Mouse (Mus musculus): ENCODE results near the gene Atp13a1.

The Atp13a1 gene

GRCm38 (mm10) chr8:69790773-69791367 is at the start of gene Atp13a1, which contains the start of gene Zfp866:
Gene Atp13a1, plus strand, starts transcription at chr8:69791163.
Gene Zfp866, minus strand, starts transcription at chr8:69791178.
- peak; percentile 90 to 92 for DNase-seq

DNA sequence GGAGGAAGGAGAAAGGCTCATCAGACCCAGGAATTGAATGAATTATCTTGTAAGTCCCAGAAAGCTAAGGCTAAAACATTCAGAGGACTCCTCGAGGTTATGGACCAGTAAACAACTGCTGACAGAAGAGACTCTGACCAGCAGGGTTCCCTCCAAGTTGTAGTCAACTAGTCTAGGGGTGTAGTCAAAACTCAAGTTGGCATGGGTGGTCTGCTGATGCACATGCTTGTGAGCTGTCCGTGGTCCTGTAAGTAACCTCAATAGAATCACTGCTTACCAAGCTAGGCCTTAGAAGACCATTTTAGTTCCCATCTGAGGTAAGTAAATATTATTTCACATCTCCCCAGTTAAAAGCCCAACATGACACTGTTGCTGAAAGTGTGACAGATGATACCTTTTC is 49.7 kb upstream of the Atp13a1 start:
- DNase-seq, result no peak

DNA sequence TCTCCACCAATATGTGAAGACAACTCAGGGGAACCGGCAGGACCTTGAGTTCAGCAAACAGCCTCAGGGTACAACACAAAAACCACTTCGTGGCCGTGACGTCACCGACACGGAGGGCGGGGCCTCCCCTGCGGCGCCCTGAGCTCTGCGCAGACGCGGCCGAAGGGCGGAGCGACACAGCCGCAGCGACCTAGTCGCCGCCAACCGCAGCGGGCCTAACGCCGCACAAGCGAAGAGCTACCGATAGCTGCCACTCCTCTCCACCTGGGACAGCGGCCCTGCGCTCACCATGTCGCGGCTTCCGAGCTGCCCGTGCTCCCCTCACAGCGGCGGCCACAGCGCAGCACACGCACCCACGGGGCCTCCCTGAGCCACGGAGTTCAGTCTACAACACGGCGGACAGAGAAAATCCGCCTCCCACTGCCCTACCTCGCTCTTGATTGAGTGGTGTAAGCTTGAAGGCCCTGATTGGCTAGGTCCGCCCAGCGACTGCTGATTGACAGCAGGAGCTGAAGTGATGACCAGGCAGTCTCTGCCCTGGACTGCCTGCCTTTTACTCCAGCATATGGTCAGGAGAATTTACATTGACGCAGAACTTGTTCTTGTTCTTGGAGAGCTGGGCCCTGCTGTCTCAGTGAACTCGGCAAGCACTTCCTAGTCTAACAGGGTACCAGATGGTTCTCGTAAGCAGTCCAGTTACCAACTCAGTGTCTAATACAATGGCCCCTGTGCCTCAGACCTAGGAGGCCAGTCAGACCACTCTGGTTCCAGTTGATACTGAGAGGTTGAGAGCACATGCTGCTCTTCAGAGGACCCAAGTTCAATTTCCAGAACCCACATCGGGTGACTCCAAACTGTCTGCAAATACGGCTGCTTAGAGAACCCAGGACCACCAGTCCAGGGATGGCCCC is 41.2 kb upstream of the Atp13a1 start, which contains the start of gene Zfp963:
TSS of gene Zfp963 (minus strand) at position 427 of the 911 bp plus-strand sequence.
- DNase-seq, result peak; percentile 97

- DNase-seq, result no peak
Observed at GRCm38 (mm10) chr8:69752437-69752836, 38.5 kb upstream of the Atp13a1 start.

- no peak for DNase-seq
Observed at GRCm38 (mm10) chr8:69758316-69758715, 32.6 kb upstream of the Atp13a1 start.

- no peak for DNase-seq
Observed at GRCm38 (mm10) chr8:69761814-69762445, 29.0 kb upstream of the Atp13a1 start.

DNA sequence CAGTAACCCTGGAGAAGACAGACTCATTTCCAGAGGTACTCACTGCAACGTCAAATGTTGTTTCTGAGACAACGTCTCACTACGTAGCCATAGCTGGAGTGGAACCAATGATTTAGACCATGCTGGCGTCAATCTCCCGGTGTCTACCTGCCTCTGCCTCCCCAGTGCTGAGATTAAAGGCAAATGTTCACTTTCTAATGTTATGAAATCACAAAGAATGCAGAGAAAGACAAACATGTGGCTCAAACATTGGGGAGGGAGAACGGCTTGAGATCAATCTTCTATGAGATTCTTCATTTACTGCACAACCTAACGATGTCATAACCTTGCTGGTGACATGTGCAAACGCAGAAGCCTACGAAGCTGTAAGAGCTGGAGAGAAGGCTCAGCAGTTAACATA is 19.7 kb upstream of the Atp13a1 start:
- DNase-seq, result no peak

- no peak for DNase-seq
Observed at GRCm38 (mm10) chr8:69772106-69772505, 18.9 kb upstream of the Atp13a1 start.

DNA sequence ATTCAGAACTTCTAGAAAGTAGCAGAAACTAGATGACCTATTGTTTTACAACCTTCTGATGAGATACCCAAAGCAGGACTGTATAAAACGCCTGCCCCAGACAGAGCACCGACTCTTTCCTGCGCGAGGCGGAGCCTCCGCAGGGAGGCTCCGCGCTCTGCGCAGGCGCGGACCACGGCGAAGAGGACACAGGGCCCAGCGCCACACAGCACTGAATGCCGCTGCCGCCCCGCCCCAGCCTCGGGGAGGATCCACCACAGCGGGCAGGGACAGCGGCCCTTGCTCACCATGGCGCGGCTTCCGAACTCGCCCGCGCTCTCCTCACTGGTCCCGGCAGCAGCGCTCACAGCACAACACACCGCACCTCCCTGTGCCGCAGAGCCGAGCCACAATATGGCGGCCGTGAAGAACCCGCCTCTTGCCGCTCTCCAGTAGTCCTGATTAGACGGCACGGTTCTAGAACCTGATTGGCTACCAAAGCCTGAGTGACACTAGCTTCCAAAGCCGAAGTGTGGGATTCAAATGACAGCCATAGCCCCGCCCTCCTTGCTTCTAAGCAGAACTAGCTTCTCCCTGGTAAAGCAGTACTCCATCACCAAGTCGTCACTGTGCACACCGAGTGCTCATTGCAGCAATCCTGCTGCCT is 16.3 kb upstream of the Atp13a1 start, which contains the start of gene Gm20422:
TSS of gene Gm20422 (minus strand) at position 384 of the 646 bp plus-strand sequence.
- DNase-seq, result peak; percentile 91 to 94

GRCm38 (mm10) chr8:69775149-69775534 is 15.8 kb upstream of the Atp13a1 start:
- DNase-seq, result no peak

DNA sequence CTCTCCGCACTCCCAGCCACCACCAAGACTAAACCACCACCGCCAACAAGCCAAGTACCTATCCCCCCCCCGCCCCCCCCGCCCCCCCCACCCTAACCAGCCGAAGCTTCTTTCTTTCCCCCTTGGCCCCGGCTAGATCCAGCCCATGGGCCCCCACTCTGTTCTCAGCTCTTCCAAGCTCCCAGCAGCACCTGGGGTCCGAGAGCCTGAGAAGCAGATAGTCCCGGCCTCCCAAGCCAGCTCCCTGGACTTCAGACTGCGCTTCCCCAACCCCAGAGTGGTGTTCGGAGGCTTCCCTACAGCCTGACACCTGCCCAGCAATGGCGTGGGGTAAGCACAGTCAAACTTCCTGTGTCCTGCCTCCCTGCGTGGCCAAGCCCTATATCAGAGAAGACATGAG is 13.9 kb upstream of the Atp13a1 start:
- no peak for DNase-seq

DNA sequence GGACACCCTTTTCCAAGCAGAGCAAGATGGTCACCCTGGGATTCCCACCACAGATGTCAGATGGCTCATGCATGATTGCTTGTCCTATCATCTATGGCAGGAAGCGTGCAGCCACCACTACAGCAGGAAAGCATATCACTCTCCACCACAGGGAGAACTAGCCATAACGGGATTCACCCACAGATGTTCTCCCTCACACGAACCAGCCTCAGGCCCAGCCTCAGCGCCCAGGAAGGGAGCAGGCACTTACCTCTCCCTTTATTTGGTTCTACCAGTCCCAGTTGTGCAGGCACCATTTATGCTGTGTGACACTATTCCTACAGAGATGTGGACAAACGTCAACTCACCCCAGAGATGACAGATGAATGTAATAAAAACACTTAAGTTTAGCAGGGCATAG is 1.9 kb upstream of the Atp13a1 start:
- no peak for DNase-seq

- DNase-seq, result no peak
Observed at GRCm38 (mm10) chr8:69789731-69790130, 1.2 kb upstream of the Atp13a1 start.

- no peak for DNase-seq
Observed at GRCm38 (mm10) chr8:69790364-69790763, 599 bp upstream of the Atp13a1 start.

- peak in 1 of 2 experiments; percentile 37 for DNase-seq
Observed at GRCm38 (mm10) chr8:69791415-69792068, 579 bp downstream of the Atp13a1 start.

DNA sequence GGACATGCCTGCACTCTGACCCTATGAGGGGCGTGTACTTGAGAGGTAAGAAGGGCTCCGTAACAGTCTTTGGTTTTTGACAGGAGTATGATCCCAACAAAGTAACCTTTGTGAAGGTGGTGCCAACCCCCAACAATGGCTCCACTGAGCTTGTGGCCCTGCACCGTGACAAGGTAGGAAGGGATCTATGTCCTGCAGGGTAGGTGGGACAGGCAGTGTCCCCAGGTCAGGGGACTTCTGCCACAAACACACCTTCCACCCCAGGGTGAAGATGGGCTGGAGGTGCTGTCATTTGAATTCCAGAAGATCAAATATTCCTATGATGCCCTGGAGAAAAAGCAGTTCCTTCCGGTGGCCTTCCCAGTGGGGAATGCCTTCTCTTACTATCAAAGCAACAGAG is 2.7 kb downstream of the Atp13a1 start:
- no peak for DNase-seq

GRCm38 (mm10) chr8:69794096-69794495 is 3.1 kb downstream of the Atp13a1 start:
- DNase-seq, result no peak

DNA sequence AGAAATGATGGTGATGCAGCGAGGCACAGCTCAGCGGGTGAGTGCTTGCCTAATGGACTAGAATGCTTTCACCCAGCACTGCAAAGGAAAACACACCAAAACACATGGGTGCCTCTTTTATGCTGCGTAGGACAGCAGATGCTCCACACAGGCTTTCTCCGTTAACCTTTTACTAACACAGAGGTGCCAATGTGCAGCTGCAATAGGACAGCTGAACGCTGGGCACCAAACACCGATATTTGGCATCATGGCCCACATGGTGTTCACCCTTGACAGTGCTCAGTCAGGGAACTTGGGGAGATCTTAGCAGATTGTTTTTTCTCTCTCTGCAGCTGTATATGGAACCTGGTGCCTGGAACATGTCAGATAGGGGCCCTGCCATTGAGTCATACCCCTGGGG is 3.9 kb downstream of the Atp13a1 start:
- DNase-seq, result no peak

- no peak for DNase-seq
Observed at GRCm38 (mm10) chr8:69796721-69797345, 5.9 kb downstream of the Atp13a1 start.

DNA sequence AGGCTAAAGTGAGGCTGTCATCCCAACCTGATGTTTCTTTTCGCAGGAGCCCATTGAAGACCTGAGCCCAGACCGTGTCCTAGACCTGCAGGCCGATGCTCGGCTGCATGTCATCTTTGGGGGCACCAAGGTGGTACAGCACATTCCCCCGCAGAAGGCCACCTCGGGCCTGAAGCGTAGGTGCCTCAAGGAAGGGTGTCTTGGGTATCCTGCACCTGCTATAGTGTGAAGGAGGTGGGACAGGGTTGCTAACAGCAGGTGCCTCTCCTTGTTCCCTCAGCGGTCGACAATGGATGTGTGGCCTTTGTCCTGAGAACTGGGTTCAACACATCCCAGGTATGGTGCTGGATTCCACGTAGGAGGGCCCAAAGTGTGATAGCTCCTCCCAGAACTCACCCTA is 6.7 kb downstream of the Atp13a1 start:
- no peak for DNase-seq

- DNase-seq, result no peak
Observed at GRCm38 (mm10) chr8:69799261-69799660, 8.3 kb downstream of the Atp13a1 start.

GRCm38 (mm10) chr8:69799946-69800345 is 9.0 kb downstream of the Atp13a1 start:
- DNase-seq, result no peak

Measured in lung, postnatal 4 days (tissue).